Mouse (Mus musculus) frontal cortex, postnatal 25 days (tissue): ENCODE measurements around the gene Coro6.

ENCODE experiments used
- DNase-seq, 2 experiments: peaks; one replicate each; pipeline ENCODE4 v3.0.0; 2022; ENCODE audit warnings: low spot score in 2 of 2

The Coro6 gene

GRCm38 (mm10) chr11:77512891-77513810 lies 50.9 kb downstream of the Coro6 start:
- no peak for DNase-seq

GRCm38 (mm10) chr11:77513811-77514170 lies 51.6 kb downstream of the Coro6 start:
- DNase-seq, result no peak

- no peak for DNase-seq
These were observed 52.1 kb downstream of the Coro6 start for GRCm38 (mm10) chr11:77514281-77514831.

GRCm38 (mm10) chr11:77514832-77515636 lies 52.8 kb downstream of the Coro6 start, which contains the start of gene Abhd15:
Abhd15 (plus strand) TSS chr11:77515121.
- DNase-seq, result no peak

GRCm38 (mm10) chr11:77515637-77516552 lies 53.7 kb downstream of the Coro6 start, which contains the start of gene Trp53i13:
Trp53i13 (minus strand) TSS chr11:77515980.
- DNase-seq, result no peak

GRCm38 (mm10) chr11:77516553-77517425 lies 54.6 kb downstream of the Coro6 start:
- no peak for DNase-seq

- no peak for DNase-seq
These were observed 56.0 kb downstream of the Coro6 start for GRCm38 (mm10) chr11:77518051-77518798.

GRCm38 (mm10) chr11:77519043-77519442 lies 56.8 kb downstream of the Coro6 start, which contains the start of gene Gm10392:
Gm10392 (minus strand) TSS chr11:77519198.
- DNase-seq, result no peak
